Mouse (Mus musculus) erythroblast, adult 5-6 weeks (primary cell): ENCODE measurements around the gene Rpgrip1l. TPM values are rescaled to one million over a fixed set of nuclear protein-coding genes. Genes with fewer than 3 reads are reported as not detected.

Source experiments
- total RNA-seq, 2 experiments: library from RNA; stranded (forward) in 1 of 2; stranded (reverse) in 1 of 2; fragments of 150-400 nt in 1 of 2; fragments of 200-764, 138-1000 nt in 1 of 2; gene quantifications; 2 replicates each; pipeline versions ENCODE4 v1.2.3 to v1.2.4; 2015 to 2017; ENCODE audit warnings: low replicate concordance in 2 of 2

The Rpgrip1l gene
- total RNA-seq, 2 experiments from 2014 or later, result 2.9 to 6.6 TPM

Other genes with a start within 250 kb of the Rpgrip1l start
- 19.4 and 25.3 TPM in 2 replicates for gene Rbl2, start 243.2 kb downstream of the Rpgrip1l start, total RNA-seq (2015; ENCODE audit: low replicate concordance)
- gene Rbl2, start 243.2 kb downstream of the Rpgrip1l start, total RNA-seq (2017; ENCODE audit: low replicate concordance), result 26.7 and 34.3 TPM in 2 replicates
- 2.3 and 8.3 TPM in 2 replicates for gene Aktip, start 113.3 kb downstream of the Rpgrip1l start, total RNA-seq (2015; ENCODE audit: low replicate concordance)
- 2.0 and 3.1 TPM in 2 replicates for gene Aktip, start 113.3 kb downstream of the Rpgrip1l start, total RNA-seq (2017; ENCODE audit: low replicate concordance)
- 6.1 and 10.2 TPM in 2 replicates for gene Fto, start 263 bp upstream of the Rpgrip1l start, total RNA-seq (2015; ENCODE audit: low replicate concordance)
- 5.1 and 5.3 TPM in 2 replicates for gene Fto, start 263 bp upstream of the Rpgrip1l start, total RNA-seq (2017; ENCODE audit: low replicate concordance)